ENCODE assay signal across 14 mouse cellular contexts in the genomic region with DNA sequence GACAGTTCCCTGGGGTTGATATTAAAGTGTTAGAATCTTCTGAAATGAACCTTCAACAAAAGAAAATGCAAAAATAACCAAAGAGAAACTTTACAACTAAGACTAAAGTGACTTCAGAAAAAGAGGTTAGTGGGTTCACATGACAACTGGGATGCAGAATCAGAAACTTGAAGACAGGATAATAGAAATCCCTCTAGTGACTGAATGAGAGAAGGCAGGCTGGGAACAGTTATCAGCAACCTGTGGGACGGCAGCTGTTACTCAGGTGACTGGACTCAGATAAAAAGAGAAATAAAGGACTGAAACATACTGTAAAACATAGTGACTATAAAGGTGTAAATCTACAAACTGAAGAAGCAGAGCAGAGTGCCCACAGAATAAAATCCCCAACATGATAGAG.
"Had no signal": no experiment of that assay in that cellular context is flagged by ENCODE, and none has a peak within 500 bp of the region (broad histone marks: within the 10 kb centered on the region; RNA-seq: fewer than 3 reads in every experiment).

No protein-coding gene starts in this region.

- H3K36me3 ChIP-seq: limb, embryonic 10.5 days; liver, embryonic 15.5 days; midbrain, embryonic 12.5 days; neural tube, embryonic 15.5 days had no signal

- H3K9me3 ChIP-seq: limb, embryonic 10.5 days; liver, embryonic 15.5 days; midbrain, embryonic 12.5 days; neural tube, embryonic 15.5 days had no signal

- H3K9ac ChIP-seq: liver, embryonic 15.5 days; midbrain, embryonic 12.5 days; neural tube, embryonic 15.5 days had no signal

- H3K4me3 ChIP-seq: limb, embryonic 10.5 days; liver, embryonic 15.5 days; midbrain, embryonic 12.5 days; myocyte; neural tube, embryonic 15.5 days had no signal

- DNase-seq: kidney, adult 8-10 months; kidney, postnatal 25 days; layer of hippocampus, adult 9-11 months; lung, adult 2 months; right cerebral cortex, postnatal 4 days; spleen, adult 18-20 months; thymus, adult 18-20 months; thymus, postnatal 36 days had no signal

- H3K27ac ChIP-seq: limb, embryonic 10.5 days; liver, embryonic 15.5 days; midbrain, embryonic 12.5 days; neural tube, embryonic 15.5 days had no signal

- H3K4me1 ChIP-seq: limb, embryonic 10.5 days; liver, embryonic 15.5 days; midbrain, embryonic 12.5 days; neural tube, embryonic 15.5 days had no signal

- H3K4me2 ChIP-seq: liver, embryonic 11.5 days; liver, embryonic 15.5 days; midbrain, embryonic 12.5 days; neural tube, embryonic 15.5 days had no signal

- H3K27me3 ChIP-seq: liver, embryonic 15.5 days had no signal
